Mouse (Mus musculus) brain, embryonic 14.5 days (tissue): ENCODE data around the gene Psmc6. TPM values are rescaled to one million over a fixed set of nuclear protein-coding genes. Genes with fewer than 3 reads are reported as not detected.

Experiments
- DNase-seq: peaks from one replicate; pipeline ENCODE4 v3.0.0-alpha.2; 2011; ENCODE audit warnings: low read depth
- CTCF ChIP-seq: fragments of 200-500 bp; IDR thresholded peaks from 2 replicates; pipeline ENCODE4 v1.5.1; 2012; ENCODE audit warnings: inconsistent platforms, mild to moderate bottlenecking, moderate library complexity, borderline replicate concordance; ENCODE audit not compliant: insufficient read depth, insufficient read length; ENCODE audit errors: extremely low read depth
- POLR2A ChIP-seq: fragments of 200-500 bp; IDR thresholded peaks from 2 replicates; pipeline ENCODE4 v1.6.1; 2012; ENCODE audit warnings: mild to moderate bottlenecking, inconsistent platforms, borderline replicate concordance; ENCODE audit not compliant: poor library complexity, insufficient read depth, insufficient read length, severe bottlenecking; ENCODE audit errors: extremely low read depth
- polyA plus RNA-seq: library from polyadenylated mRNA; depleted of rRNA; stranded (reverse); fragments of >200 nt; gene quantifications from 2 replicates; pipeline ENCODE4 v1.2.3, GENCODE M21; 2012; rRNA removed

Gene Psmc6
- polyA plus RNA-seq, 1 experiment = 116 TPM

- no peak for TF ChIP-seq POLR2A
- TF ChIP-seq CTCF = no peak
- DNase-seq = peak; percentile 82
These were observed 34.9 kb downstream of the Psmc6 start for GRCm38 (mm10) chr14:45364211-45365195.

GRCm38 (mm10) chr14:45365196-45365587 is 35.6 kb downstream of the Psmc6 start:
- no peak for DNase-seq
- TF ChIP-seq POLR2A (no peak), CTCF (no peak)

- TF ChIP-seq CTCF (no peak), POLR2A (no peak)
- DNase-seq = no peak
These were observed 49.2 kb downstream of the Psmc6 start for GRCm38 (mm10) chr14:45378771-45379170.

GRCm38 (mm10) chr14:45380756-45381155 is 51.2 kb downstream of the Psmc6 start:
- DNase-seq = no peak

DNA sequence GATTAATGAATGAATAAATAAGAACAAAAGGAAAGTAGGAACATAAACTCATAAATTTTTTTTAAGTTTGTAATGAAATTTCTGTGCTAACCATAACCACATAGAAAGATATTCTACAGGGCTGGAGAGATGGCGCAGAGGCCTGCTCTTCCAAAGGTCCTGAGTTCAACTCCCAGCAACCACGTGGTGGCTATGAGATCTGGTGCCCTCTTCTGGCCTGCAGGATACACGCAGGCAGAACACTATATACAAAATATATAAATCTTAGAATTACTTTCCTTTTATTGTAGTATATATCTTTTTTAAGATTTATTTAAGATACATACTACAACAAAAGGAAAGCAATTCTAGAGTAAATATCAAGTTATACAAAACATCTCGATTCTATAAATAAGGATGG is 53.3 kb downstream of the Psmc6 start:
- DNase-seq = no peak
- TF ChIP-seq CTCF (peak; percentile 22; the same call in 1 of the 2 replicates), POLR2A (no peak)

More at GRCm38 (mm10) chr14:45380756-45381155, 51.2 kb downstream of the Psmc6 start:
- TF ChIP-seq POLR2A = no peak
- no peak for TF ChIP-seq CTCF

DNA sequence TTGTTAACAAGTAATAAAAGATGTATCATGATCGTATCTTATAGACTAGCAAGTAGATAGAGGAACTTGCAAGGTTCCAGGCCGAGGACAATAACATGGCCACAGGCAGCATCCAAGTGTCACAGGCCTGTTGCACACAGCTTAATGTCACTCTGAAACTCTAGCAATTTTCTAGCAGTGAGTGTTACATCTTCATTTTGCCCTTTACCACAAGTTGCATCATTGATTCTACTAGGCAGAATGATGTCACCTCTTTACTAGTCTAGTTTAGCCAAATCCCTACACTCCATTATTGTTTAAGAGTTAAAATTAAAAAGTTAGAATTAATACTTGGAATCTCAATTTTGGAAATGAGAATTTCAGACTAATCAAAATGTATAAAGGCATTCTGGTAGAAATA is 56.0 kb downstream of the Psmc6 start:
- no peak for DNase-seq
- no peak for TF ChIP-seq POLR2A
- TF ChIP-seq CTCF = no peak

- no peak for DNase-seq
- TF ChIP-seq POLR2A (no peak), CTCF (no peak)
These were observed 57.9 kb downstream of the Psmc6 start for GRCm38 (mm10) chr14:45387480-45387879.

GRCm38 (mm10) chr14:45388345-45389181 is 59.0 kb downstream of the Psmc6 start:
- TF ChIP-seq POLR2A (peak; percentile 55; the same call in 1 of the 2 replicates), CTCF (peak; percentile 21; the same call in 1 of the 2 replicates)

DNA sequence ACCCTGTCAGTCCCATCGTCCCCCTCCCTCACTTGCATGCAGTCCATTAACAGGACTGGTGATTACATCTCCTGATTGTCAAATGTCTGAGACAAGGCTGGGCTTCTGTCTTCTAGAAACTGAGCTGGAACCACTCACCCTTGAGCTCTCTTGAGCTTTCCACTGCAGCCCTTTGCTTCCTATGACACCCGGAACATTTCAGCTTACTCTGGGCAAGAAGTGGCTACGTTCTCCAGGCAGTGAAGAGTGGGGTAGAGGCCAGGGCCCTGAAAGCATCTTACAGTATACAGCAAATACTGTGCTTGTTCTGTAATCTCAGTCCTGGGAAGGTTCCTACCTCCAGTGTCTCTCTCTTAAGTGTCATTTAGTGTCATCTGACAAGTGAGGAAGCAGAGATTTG is 59.6 kb downstream of the Psmc6 start:
- no peak for DNase-seq
- no peak for TF ChIP-seq CTCF
- no peak for TF ChIP-seq POLR2A

More at GRCm38 (mm10) chr14:45388345-45389181, 59.0 kb downstream of the Psmc6 start:
- DNase-seq = peak; percentile 91

Other genes starting within 250 kb of the Psmc6 start
- gene Gpr137c, start 110.1 kb upstream of the Psmc6 start, polyA plus RNA-seq = 28.2 and 30.9 TPM in 2 replicates
- gene Txndc16, start 109.5 kb upstream of the Psmc6 start, polyA plus RNA-seq = 20.7 and 24.2 TPM in 2 replicates
- 20.2 and 23.4 TPM in 2 replicates for gene Ero1l, start 11.0 kb upstream of the Psmc6 start, polyA plus RNA-seq
- 22.9 and 25.4 TPM in 2 replicates for gene Styx, start 21.3 kb downstream of the Psmc6 start, polyA plus RNA-seq
- gene Gnpnat1, start 75.1 kb downstream of the Psmc6 start, polyA plus RNA-seq = 11.2 and 12.5 TPM in 2 replicates
- gene Fermt2, start 200.3 kb downstream of the Psmc6 start, polyA plus RNA-seq = 44.8 and 46.3 TPM in 2 replicates